Mouse (Mus musculus) embryonic fibroblast, embryonic 13.5 days (primary cell): Measurements from ENCODE around the gene Fxr2.

Source experiments
- CTCF ChIP-seq: IDR thresholded peaks from 2 replicates; pipeline ENCODE4 v1.5.1; 2011; ENCODE audit warnings: mild to moderate bottlenecking, control low read depth, low read length, moderate library complexity, borderline replicate concordance; ENCODE audit not compliant: insufficient read depth
- POLR2A ChIP-seq: IDR thresholded peaks from 2 replicates; pipeline ENCODE4 v1.6.1; 2011; ENCODE audit warnings: low read depth, mild to moderate bottlenecking, control low read depth, low read length, moderate library complexity

- no peak for TF ChIP-seq CTCF
- no peak for TF ChIP-seq POLR2A
These were observed 40.7 kb upstream of the Fxr2 start for GRCm38 (mm10) chr11:69591899-69592637.
